Mouse (Mus musculus): ENCODE data around the gene Zfp781.
"Not testable (repeated sequence)": the region's sequence is repeated elsewhere in the genome, so short reads cannot be mapped to it uniquely, and the experiment has no call there.

The Zfp781 gene

DNA sequence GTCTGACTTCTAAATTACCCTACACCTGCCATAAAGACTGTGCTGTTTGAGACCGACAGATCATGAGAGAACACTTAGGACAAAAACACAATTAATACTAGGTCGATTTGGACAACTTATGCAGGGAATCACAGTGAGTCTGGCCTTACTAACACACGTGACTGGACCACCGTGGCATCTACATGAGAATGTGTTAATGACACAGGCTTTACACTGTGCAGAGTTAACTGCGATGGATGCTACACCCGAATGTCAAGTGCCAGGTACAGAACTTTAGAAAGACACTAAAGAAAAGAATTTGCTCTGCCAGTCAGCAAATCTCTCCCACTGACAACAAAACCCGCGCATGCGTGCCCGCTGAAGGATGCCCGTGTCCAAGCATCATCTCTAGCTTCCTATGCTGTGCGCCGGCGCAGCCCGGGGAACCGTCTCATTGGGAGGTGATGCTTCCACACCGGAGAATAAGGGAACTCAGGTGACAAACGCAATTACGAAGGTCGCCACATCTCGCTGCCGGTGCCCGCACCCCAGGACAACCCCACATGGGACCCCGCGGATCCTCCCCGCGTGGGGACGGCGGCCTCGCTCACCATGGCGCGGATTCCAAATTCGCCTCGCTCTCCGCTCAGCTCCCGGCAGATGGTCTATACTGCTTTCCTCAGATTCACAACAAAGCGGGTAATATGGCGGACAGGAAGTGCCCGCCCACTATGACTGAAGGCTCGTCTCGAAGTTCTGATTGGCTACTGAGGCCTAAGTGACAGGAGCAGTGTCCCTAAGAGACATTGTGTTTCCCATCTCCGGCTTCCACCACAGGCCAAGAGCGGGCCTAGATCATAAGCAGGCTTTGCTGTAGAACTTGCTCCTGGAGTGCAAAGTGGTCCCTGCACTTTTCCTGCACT lies at the start of gene Zfp781:
Gene Zfp781 (minus strand): TSS at position 639 of the 902 bp plus-strand sequence.
- DNase-seq (ENCODE audit: low spot score in 2 of 2): not testable (repeated sequence)

DNA sequence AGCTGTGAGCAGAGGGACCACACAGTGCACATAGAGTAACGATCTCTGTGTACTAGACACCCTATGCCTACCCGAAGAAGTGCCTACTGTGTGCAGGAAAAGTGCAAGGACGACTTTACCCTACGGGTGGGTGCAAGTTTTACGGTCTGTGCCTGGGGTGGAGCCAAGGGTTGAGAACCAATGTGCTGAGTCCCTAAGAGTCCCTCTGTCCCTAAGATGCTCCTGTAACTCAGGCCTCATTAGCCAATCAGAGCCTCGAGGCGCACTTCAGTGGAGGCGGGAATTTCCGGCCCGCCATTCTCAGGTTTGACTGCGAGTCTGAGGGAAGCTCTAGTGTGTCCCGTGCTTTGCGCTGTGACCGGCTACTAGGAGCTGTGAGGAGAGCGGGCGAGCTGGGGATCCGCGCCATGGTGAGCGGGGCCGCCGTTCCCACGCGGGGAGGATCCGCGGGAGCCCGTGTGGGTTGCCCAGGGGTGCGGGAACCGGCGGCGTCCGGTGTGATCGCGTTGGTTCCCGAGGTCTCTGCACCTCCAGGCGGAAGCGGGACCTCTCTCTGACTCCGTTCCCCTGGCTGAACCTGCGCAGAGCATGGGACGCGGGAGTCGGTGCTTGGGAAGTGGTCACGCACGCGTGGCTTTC lies 48.2 kb upstream of the Zfp781 start:
- not testable (repeated sequence) for DNase-seq (ENCODE audit: low spot score in 2 of 2)

DNA sequence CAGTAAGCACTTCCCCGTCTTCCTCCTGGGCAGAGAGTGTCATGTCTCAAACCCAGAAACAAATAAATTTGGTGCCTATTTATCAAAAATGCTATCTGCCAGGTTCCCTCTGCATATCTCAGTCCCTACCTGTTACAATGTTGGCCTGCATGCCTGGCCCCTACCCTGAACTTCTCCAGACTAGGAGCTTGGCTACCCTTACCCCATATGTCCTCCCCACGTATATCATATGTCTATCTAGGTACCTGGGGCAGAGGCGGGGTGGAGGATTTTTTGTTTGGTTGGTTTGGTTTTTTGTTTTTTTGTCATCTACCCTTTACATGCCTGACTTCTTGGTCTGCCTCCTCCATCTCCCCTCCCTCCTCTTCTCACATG lies 451 bp upstream of the Zfp781 start:
- DNase-seq (ENCODE audit: low spot score in 2 of 2): not testable (repeated sequence)

DNA sequence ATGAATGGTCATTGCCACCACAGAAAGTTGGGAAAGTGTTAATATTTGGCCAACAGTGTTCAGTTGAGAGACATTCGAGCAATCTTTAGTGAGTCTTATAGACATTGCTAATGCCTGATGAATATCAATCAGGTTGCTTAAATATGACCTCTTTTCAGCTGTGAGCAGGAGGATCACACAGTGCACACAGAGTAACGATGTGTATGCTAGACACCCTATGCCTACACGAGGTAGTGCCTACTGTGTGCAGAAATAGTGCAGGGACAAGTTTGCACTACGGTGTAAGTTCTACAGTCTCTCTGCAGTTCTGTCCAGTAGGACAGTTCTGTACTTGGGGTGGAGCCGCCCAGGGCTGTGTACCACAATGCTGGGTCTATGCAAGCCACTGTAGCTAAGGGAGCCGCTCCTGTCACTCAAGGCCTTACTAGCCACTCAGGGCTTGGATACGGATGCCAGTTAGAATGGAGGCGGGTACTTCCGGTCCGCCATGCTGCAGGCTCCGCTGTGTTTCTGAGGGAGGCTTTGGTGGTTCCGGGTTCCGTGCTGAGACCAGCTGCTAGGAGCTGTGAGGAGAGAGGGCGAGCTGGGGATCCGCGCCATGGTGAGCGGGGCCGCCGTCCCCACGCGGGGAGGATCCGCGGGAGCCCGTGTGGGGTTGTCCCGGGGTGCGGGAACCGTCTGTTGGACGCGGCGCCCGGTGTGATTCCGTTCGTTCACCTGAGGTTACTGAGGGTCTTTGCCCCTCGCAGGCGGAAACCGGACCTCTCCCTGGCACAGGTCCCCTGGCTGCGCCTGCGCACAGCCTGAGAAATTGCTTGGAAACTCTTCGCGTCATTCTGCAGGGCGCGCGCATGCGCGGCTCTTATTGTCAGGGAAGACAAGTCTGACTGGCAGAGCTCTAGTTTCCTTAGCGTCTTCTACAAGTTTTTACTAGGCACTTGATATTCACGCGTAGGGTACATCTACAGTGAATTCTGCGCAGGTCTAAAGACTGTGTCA lies 66.6 kb downstream of the Zfp781 start, which contains the start of gene Gm32687:
Gene Gm32687 (plus strand): TSS at position 526 of the 999 bp plus-strand sequence.
- not testable (repeated sequence) for DNase-seq (ENCODE audit: low spot score in 2 of 2)
